Mouse (Mus musculus): Measurements from ENCODE around the gene Rnf212. TPM values are rescaled to one million over a fixed set of nuclear protein-coding genes. Genes with fewer than 3 reads are reported as not detected.
A peak's percentile ranks its signal among the peaks of the same experiment; 100 is the strongest.

Gene Rnf212
- polyA plus RNA-seq, 1 experiment from 2014 or later = not detected

DNA sequence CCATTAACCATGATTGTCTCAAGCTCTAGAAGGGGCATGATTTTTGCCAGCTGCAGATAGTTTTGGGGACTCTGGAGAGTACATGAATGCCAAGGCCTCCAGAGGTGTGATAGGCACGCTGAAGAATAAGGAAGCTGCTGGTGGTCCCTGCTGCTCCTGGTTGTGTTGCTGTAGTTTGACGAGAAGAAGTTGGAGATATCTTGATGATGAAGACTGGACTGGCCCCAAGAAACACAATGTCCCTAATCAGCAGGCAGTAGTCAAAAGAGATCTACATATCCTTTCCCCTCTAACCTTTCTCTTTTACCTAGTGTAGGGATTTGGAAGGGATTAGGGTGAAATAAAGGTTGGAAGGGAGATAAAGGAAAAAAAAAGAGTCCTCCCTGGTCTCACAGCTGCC lies 32.2 kb downstream of the Rnf212 start:
- ATAC-seq = no peak
- H3K36me3 ChIP-seq (ENCODE audit: insufficient read depth, low read length) = no peaks in the 10 kb centered on the region
- H3K4me1 ChIP-seq (ENCODE audit: insufficient read depth, low read depth, low read length) = no peaks in the 10 kb centered on the region
- 63% methylated on average over 2 of the region's 2 CpGs for WGBS
- H3K27ac ChIP-seq (ENCODE audit: low read length) = no peak overlapping the region
- no peak overlapping the region for H3K9ac ChIP-seq (replicated peaks; ENCODE audit: low read depth)
- no peaks in the 10 kb centered on the region for H3K9me3 ChIP-seq (ENCODE audit: low read length)
- TF ChIP-seq CTCF (IDR thresholded peaks at IDR 0.05) (no peak), EP300 (IDR thresholded peaks at IDR 0.05) (no peak)
- no peak overlapping the region for H3K4me2 ChIP-seq (replicated peaks; ENCODE audit: low read depth, low read length)
- no peak overlapping the region for H3K4me3 ChIP-seq (ENCODE audit: low read depth, low read length)
- no peak for DNase-seq (ENCODE audit: low spot score)
- H3K27me3 ChIP-seq (replicated peaks; ENCODE audit: insufficient read depth, low read length) = no peaks in the 10 kb centered on the region

DNA sequence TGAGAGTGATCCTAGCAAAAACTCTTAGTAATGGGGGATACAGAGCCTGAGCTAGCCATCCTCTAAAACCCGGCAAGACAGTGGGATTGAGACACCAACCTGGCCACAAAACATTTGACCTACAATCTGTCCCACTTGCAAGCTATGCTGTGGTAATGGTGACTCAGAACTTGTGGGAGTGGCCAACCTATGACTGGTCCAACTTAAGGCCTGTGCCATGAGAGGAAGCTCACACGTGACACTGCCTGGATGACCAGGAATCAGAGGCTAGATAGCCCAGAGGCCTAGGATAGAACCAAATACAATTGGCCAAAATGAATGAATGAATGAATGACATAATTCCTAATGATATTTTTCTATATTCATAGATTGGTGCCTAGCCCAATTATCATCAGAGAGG lies 32.9 kb downstream of the Rnf212 start:
- H3K9ac ChIP-seq (replicated peaks; ENCODE audit: low read depth) = no peak overlapping the region
- no peak overlapping the region for H3K4me3 ChIP-seq (ENCODE audit: low read depth, low read length)
- no peak overlapping the region for H3K4me2 ChIP-seq (replicated peaks; ENCODE audit: low read depth, low read length)
- H3K27ac ChIP-seq (ENCODE audit: low read length) = no peak overlapping the region
- 76% methylated on average over 2 of the region's 2 CpGs for WGBS
- no peaks in the 10 kb centered on the region for H3K9me3 ChIP-seq (ENCODE audit: low read length)
- no peaks in the 10 kb centered on the region for H3K27me3 ChIP-seq (replicated peaks; ENCODE audit: insufficient read depth, low read length)
- H3K36me3 ChIP-seq (ENCODE audit: insufficient read depth, low read length) = no peaks in the 10 kb centered on the region
- no peak for TF ChIP-seq CTCF (IDR thresholded peaks at IDR 0.05)
- TF ChIP-seq EP300 (IDR thresholded peaks at IDR 0.05) = no peak
- no peak for DNase-seq (ENCODE audit: low spot score)
- ATAC-seq = no peak
- no peaks in the 10 kb centered on the region for H3K4me1 ChIP-seq (ENCODE audit: insufficient read depth, low read depth, low read length)

DNA sequence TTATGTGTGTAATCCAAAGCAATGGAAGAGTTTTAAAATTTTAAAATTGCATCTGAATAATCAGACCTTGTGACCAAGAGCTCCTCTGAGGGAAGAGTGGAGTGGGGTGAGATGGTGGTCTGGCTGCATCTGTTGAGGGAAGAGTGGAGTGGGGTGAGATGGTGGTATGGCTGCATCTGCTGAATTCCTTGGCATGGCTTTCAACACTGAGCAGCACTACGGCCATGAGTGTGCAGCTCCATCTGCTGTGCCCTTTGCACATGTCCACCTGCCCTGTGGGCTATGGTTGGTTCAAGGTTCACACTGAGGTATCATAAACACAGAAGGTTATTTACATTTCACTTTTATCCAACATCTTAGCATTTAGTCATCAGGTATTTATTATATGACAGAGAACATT lies 47.4 kb downstream of the Rnf212 start:
- TF ChIP-seq EP300 (IDR thresholded peaks at IDR 0.05) (no peak), CTCF (IDR thresholded peaks at IDR 0.05) (no peak)
- H3K4me3 ChIP-seq (ENCODE audit: low read depth, low read length) = no peak overlapping the region
- WGBS = 71% methylated on average over 1 of the region's 1 CpGs
- ATAC-seq (no peak), DNase-seq (ENCODE audit: low spot score) (no peak)
- no peaks in the 10 kb centered on the region for H3K36me3 ChIP-seq (ENCODE audit: insufficient read depth, low read length)
- H3K4me2 ChIP-seq (replicated peaks; ENCODE audit: low read depth, low read length) = no peak overlapping the region
- no peak overlapping the region for H3K27ac ChIP-seq (ENCODE audit: low read length)
- H3K27me3 ChIP-seq (replicated peaks; ENCODE audit: insufficient read depth, low read length) = no peaks in the 10 kb centered on the region
- H3K9me3 ChIP-seq (ENCODE audit: low read length) = no peaks in the 10 kb centered on the region
- no peaks in the 10 kb centered on the region for H3K4me1 ChIP-seq (ENCODE audit: insufficient read depth, low read depth, low read length)
- H3K9ac ChIP-seq (replicated peaks; ENCODE audit: low read depth) = no peak overlapping the region

DNA sequence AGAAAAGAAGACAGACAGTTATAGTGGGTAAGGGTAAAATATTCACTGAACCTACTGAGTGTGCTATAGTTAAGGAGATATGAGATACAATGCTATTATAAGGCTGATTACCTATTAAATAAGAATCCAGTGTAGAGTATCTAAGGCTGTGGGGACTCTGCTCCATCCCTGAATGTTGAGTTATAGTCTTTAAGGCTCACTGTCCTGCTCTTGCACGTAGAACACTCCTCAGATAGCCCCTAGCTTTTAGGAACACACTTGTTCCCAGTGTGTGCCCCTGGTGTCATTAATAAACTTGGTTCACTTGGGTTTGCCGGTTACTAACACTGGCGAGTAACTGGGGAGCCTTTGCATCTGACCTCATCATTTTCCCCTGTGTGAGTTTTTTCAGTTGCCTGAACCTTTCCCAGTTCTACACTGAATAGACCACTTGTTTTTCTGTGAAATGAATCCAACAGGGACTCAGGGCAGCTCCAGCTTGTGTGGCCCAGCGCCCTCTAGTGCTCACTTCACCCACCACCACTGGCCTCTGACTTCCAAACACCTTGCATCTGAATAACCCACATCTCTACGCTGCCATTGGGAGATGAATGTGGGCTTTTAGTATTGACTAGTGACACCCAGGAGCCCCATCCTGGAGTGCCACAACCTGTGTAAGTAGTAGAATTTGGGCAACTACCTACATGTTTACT lies 48.1 kb downstream of the Rnf212 start:
- peak; percentile 81 for ATAC-seq
- Histone ChIP-seq H3K36me3 (ENCODE audit: insufficient read depth, low read length) (no peaks in the 10 kb centered on the region), H3K4me2 (replicated peaks; ENCODE audit: low read depth, low read length) (no peak overlapping the region), H3K4me3 (ENCODE audit: low read depth, low read length) (no peak overlapping the region), H3K9ac (replicated peaks; ENCODE audit: low read depth) (no peak overlapping the region), H3K27me3 (replicated peaks; ENCODE audit: insufficient read depth, low read length) (no peaks in the 10 kb centered on the region), H3K9me3 (ENCODE audit: low read length) (no peaks in the 10 kb centered on the region), H3K27ac (ENCODE audit: low read length) (no peak overlapping the region), H3K4me1 (ENCODE audit: insufficient read depth, low read depth, low read length) (no peaks in the 10 kb centered on the region)
- peak; percentile 74 for DNase-seq (ENCODE audit: low spot score)
- TF ChIP-seq EP300 (IDR thresholded peaks at IDR 0.05) = no peak
- peak; percentile 86 for TF ChIP-seq CTCF (IDR thresholded peaks at IDR 0.05)
- WGBS = 24% methylated on average over 5 of the region's 5 CpGs

DNA sequence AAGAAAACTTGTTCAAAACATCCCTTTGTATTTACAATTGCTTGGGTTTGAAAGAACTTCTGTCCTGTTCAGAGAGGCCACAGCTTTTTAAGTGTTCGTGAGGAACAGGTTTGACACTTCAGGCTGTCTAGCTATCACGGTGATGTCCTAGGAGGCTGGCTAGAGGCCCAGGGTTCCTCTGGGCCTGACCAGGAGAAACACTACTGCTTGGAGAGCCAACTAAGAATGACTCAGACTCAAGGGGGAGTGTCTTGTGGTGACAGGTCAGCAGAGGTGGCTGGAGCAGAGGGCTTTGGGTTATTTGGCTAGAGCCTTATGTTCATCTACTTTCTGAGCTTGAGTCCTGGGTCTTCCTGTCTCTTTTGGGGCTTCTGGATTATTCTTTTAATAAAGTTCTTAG lies 50.8 kb downstream of the Rnf212 start:
- WGBS = 32% methylated on average over 2 of the region's 2 CpGs
- TF ChIP-seq CTCF (IDR thresholded peaks at IDR 0.05) (no peak), EP300 (IDR thresholded peaks at IDR 0.05) (no peak)
- no peak overlapping the region for H3K9ac ChIP-seq (replicated peaks; ENCODE audit: low read depth)
- H3K4me3 ChIP-seq (ENCODE audit: low read depth, low read length) = no peak overlapping the region
- DNase-seq (ENCODE audit: low spot score) (peak; percentile 39), ATAC-seq (peak; percentile 63)
- H3K4me2 ChIP-seq (replicated peaks; ENCODE audit: low read depth, low read length) = no peak overlapping the region
- H3K36me3 ChIP-seq (ENCODE audit: insufficient read depth, low read length) = no peaks in the 10 kb centered on the region
- H3K9me3 ChIP-seq (ENCODE audit: low read length) = no peaks in the 10 kb centered on the region
- no peaks in the 10 kb centered on the region for H3K27me3 ChIP-seq (replicated peaks; ENCODE audit: insufficient read depth, low read length)
- H3K4me1 ChIP-seq (ENCODE audit: insufficient read depth, low read depth, low read length) = no peaks in the 10 kb centered on the region
- H3K27ac ChIP-seq (ENCODE audit: low read length) = no peak overlapping the region

DNA sequence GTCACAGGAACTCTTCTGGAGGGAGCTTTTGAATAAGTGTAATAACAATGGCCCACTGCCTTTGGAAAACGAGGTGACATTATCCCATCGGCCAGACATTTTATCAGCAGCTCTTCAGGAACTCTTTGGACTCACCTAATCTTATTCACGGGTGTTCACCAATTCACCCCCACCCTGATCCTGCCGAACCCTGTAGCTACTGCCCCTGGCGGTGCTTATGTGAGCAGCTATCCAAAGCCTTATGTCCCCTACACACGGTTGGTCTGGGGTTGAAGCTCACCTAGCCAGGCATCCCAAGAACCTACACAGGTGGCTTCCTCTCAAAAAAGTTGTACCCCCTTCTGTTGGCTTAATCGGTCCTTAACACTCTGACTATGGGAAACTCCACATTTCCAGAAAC lies 55.0 kb downstream of the Rnf212 start:
- H3K4me1 ChIP-seq (ENCODE audit: insufficient read depth, low read depth, low read length) = no peaks in the 10 kb centered on the region
- no peak overlapping the region for H3K4me3 ChIP-seq (ENCODE audit: low read depth, low read length)
- H3K4me2 ChIP-seq (replicated peaks; ENCODE audit: low read depth, low read length) = no peak overlapping the region
- no peaks in the 10 kb centered on the region for H3K9me3 ChIP-seq (ENCODE audit: low read length)
- no peak overlapping the region for H3K27ac ChIP-seq (ENCODE audit: low read length)
- TF ChIP-seq EP300 (IDR thresholded peaks at IDR 0.05) = no peak
- peak; percentile 49 for TF ChIP-seq CTCF (IDR thresholded peaks at IDR 0.05)
- no peaks in the 10 kb centered on the region for H3K27me3 ChIP-seq (replicated peaks; ENCODE audit: insufficient read depth, low read length)
- no peak overlapping the region for H3K9ac ChIP-seq (replicated peaks; ENCODE audit: low read depth)
- WGBS = 47% methylated on average over 7 of the region's 7 CpGs
- H3K36me3 ChIP-seq (ENCODE audit: insufficient read depth, low read length) = no peaks in the 10 kb centered on the region
- DNase-seq (ENCODE audit: low spot score) (no peak), ATAC-seq (no peak)

DNA sequence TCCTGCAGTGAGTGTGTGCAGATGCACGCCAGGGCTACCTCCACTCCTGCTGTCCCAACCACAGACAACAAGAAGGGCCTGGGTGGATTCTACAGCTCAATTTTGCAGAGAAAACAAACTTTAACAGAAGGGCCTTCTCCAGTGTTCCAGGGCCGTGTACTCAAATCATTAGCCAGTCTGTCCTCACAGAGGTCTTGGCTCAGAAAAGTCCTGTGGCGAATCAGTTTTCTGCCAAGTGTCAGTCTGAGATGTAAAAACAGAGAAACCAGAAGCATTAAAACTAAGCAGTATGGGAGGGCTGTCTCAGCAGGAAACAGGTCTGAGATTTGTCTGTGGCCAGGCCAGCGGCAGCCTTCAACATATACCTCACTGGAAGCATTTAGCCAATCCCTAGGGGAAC lies 56.7 kb downstream of the Rnf212 start:
- Histone ChIP-seq H3K4me3 (ENCODE audit: low read depth, low read length) (no peak overlapping the region), H3K9me3 (ENCODE audit: low read length) (no peaks in the 10 kb centered on the region), H3K36me3 (ENCODE audit: insufficient read depth, low read length) (no peaks in the 10 kb centered on the region), H3K4me2 (replicated peaks; ENCODE audit: low read depth, low read length) (no peak overlapping the region), H3K27me3 (replicated peaks; ENCODE audit: insufficient read depth, low read length) (no peaks in the 10 kb centered on the region), H3K4me1 (ENCODE audit: insufficient read depth, low read depth, low read length) (no peaks in the 10 kb centered on the region), H3K27ac (ENCODE audit: low read length) (no peak overlapping the region), H3K9ac (replicated peaks; ENCODE audit: low read depth) (no peak overlapping the region)
- TF ChIP-seq EP300 (IDR thresholded peaks at IDR 0.05) = no peak
- no peak for TF ChIP-seq CTCF (IDR thresholded peaks at IDR 0.05)
- DNase-seq (ENCODE audit: low spot score) = no peak
- no peak for ATAC-seq
- 46% methylated on average over 4 of the region's 4 CpGs for WGBS
